Mouse (Mus musculus) myocyte (in vitro differentiated cells): ENCODE data around the gene Srek1. TPM values are rescaled to one million over a fixed set of nuclear protein-coding genes. Genes with fewer than 3 reads are reported as not detected.

ENCODE experiments used
- H3K27me3 ChIP-seq: one replicate; pipeline ENCODE4 v1.6.1; 2011; ENCODE audit not compliant: control insufficient read depth, insufficient read depth, insufficient read length
- H3K36me3 ChIP-seq: one replicate; pipeline ENCODE4 v1.6.1; 2011; ENCODE audit not compliant: control insufficient read depth, insufficient read depth
- H3K4me2 ChIP-seq: one replicate; pipeline ENCODE4 v1.6.1; 2011; ENCODE audit warnings: low read depth, control low read depth
- H3K4me3 ChIP-seq: one replicate; pipeline ENCODE4 v1.5.1; 2011; ENCODE audit warnings: mild to moderate bottlenecking, control low read depth, moderate library complexity
- H3K79me2 ChIP-seq: one replicate; pipeline ENCODE4 v1.6.1; 2011; ENCODE audit not compliant: control insufficient read depth, insufficient read depth
- H3ac ChIP-seq: one replicate; pipeline ENCODE4 v1.6.1; 2011; ENCODE audit not compliant: control insufficient read depth, insufficient read length
- CEBPB ChIP-seq: IDR thresholded peaks from 2 replicates; pipeline ENCODE4 v1.6.1; 2011; ENCODE audit warnings: mild to moderate bottlenecking, moderate library complexity; ENCODE audit not compliant: poor library complexity, insufficient read depth, severe bottlenecking
- E2F4 ChIP-seq: IDR thresholded peaks from one replicate; pipeline ENCODE4 v1.6.1; 2011; ENCODE audit warnings: mild to moderate bottlenecking, control low read depth, moderate library complexity; ENCODE audit not compliant: insufficient read depth
- MAX ChIP-seq: IDR thresholded peaks from one replicate; pipeline ENCODE4 v1.6.1; 2011; ENCODE audit warnings: low read depth, mild to moderate bottlenecking, control low read depth
- MYOD1 ChIP-seq, 3 experiments: IDR thresholded peaks; one replicate each; pipeline ENCODE4 v1.6.1; 2011; ENCODE audit warnings: control low read depth in 2 of 3, low read depth in 2 of 3, mild to moderate bottlenecking in 2 of 3, moderate library complexity in 1 of 3; ENCODE audit not compliant: insufficient read length in 2 of 3, control insufficient read depth in 1 of 3
- MYOG ChIP-seq, 3 experiments: IDR thresholded peaks; one replicate each; pipeline ENCODE4 v1.6.1; 2011; ENCODE audit warnings: control low read depth in 2 of 3, low read depth in 2 of 3, mild to moderate bottlenecking in 2 of 3; ENCODE audit not compliant: insufficient read length in 2 of 3, control insufficient read depth in 1 of 3, insufficient read depth in 1 of 3
- POLR2A ChIP-seq: IDR thresholded peaks from one replicate; pipeline ENCODE4 v1.6.1; 2011; ENCODE audit warnings: low read depth, mild to moderate bottlenecking, control low read depth, moderate library complexity; ENCODE audit not compliant: insufficient read length
- POLR2AphosphoS2 ChIP-seq: IDR thresholded peaks from one replicate; pipeline ENCODE4 v1.6.1; 2011; ENCODE audit warnings: low read depth, control low read depth; ENCODE audit not compliant: insufficient read length
- REST ChIP-seq: IDR thresholded peaks from one replicate; pipeline ENCODE4 v1.6.1; 2011; ENCODE audit warnings: mild to moderate bottlenecking, control low read depth, moderate library complexity; ENCODE audit not compliant: insufficient read depth, insufficient read length
- SRF ChIP-seq: IDR thresholded peaks from one replicate; pipeline ENCODE4 v1.6.1; 2011; ENCODE audit warnings: low read depth; ENCODE audit not compliant: control insufficient read depth, insufficient read length
- TCF12 ChIP-seq: IDR thresholded peaks from one replicate; pipeline ENCODE4 v1.6.1; 2011; ENCODE audit warnings: mild to moderate bottlenecking, control low read depth; ENCODE audit not compliant: poor library complexity, insufficient read depth, severe bottlenecking
- TCF3 ChIP-seq: IDR thresholded peaks from one replicate; pipeline ENCODE4 v1.6.1; 2011; ENCODE audit warnings: low read depth, control low read depth; ENCODE audit not compliant: insufficient read length
- USF1 ChIP-seq: IDR thresholded peaks from one replicate; pipeline ENCODE4 v1.6.1; 2011; ENCODE audit warnings: low read depth, mild to moderate bottlenecking, control low read depth, moderate library complexity
- polyA plus RNA-seq: library from polyadenylated mRNA; unstranded; fragments of >200 nt; fragmentation: generic; extraction: Trizol; gene quantifications from one replicate; pipeline ENCODE4 v1.2.1, GENCODE M21; 2012; ENCODE audit warnings: missing spikeins

Srek1 gene
- polyA plus RNA-seq, 1 experiment: 6.1 TPM

GRCm38 (mm10) chr13:103767935-103768334 is 6.5 kb downstream of the Srek1 start:
- H3ac ChIP-seq: no peak overlapping the region
- H3K4me2 ChIP-seq: no peak overlapping the region
- peaks cover 45% of the 10 kb centered on the region for H3K36me3 ChIP-seq
- H3K79me2 ChIP-seq: peaks cover 70% of the 10 kb centered on the region
- no peak overlapping the region for H3K4me3 ChIP-seq
- TF ChIP-seq USF1: no peak
- no peak for TF ChIP-seq TCF3
- no peak for TF ChIP-seq TCF12
- no peak for TF ChIP-seq MYOD1 (IDR thresholded peaks at IDR 0.05; ENCODE audit: control insufficient read depth in 1 of 3, insufficient read length in 2 of 3, low read depth in 2 of 3)
- TF ChIP-seq POLR2A: no peak
- no peak for TF ChIP-seq CEBPB
- no peak for TF ChIP-seq REST
- no peak for TF ChIP-seq SRF
- no peak for TF ChIP-seq POLR2AphosphoS2
- TF ChIP-seq MAX: no peak
- no peak for TF ChIP-seq E2F4
- no peaks in the 10 kb centered on the region for H3K27me3 ChIP-seq

GRCm38 (mm10) chr13:103763640-103764039 is 10.8 kb downstream of the Srek1 start:
- Histone ChIP-seq H3K27me3 (no peaks in the 10 kb centered on the region), H3K4me2 (no peak overlapping the region), H3K4me3 (no peak overlapping the region), H3K79me2 (peaks cover 34% of the 10 kb centered on the region), H3K36me3 (peaks cover 68% of the 10 kb centered on the region), H3ac (no peak overlapping the region)
- no peak for TF ChIP-seq POLR2AphosphoS2

- Histone ChIP-seq H3ac (no peak overlapping the region), H3K27me3 (no peaks in the 10 kb centered on the region), H3K4me2 (no peak overlapping the region), H3K4me3 (no peak overlapping the region), H3K79me2 (peaks cover 20% of the 10 kb centered on the region), H3K36me3 (peaks cover 63% of the 10 kb centered on the region)
- TF ChIP-seq MYOD1 (IDR thresholded peaks at IDR 0.05; ENCODE audit: control insufficient read depth in 1 of 3, insufficient read length in 2 of 3, low read depth in 2 of 3) (no peak), TCF3 (no peak), CEBPB (no peak), MYOG (IDR thresholded peaks at IDR 0.05; ENCODE audit: control insufficient read depth in 1 of 3, insufficient read depth in 1 of 3, insufficient read length in 2 of 3, low read depth in 2 of 3) (no peak), SRF (no peak), E2F4 (no peak), POLR2AphosphoS2 (no peak), POLR2A (no peak), TCF12 (no peak), USF1 (no peak), MAX (no peak), REST (no peak)
Measured at GRCm38 (mm10) chr13:103761971-103762370, 12.4 kb downstream of the Srek1 start.

- no peaks in the 10 kb centered on the region for H3K79me2 ChIP-seq
- peaks cover 79% of the 10 kb centered on the region for H3K36me3 ChIP-seq
- no peak overlapping the region for H3K4me2 ChIP-seq
- H3K4me3 ChIP-seq: no peak overlapping the region
- no peak overlapping the region for H3ac ChIP-seq
- no peaks in the 10 kb centered on the region for H3K27me3 ChIP-seq
- TF ChIP-seq MAX: no peak
- TF ChIP-seq TCF12: no peak
- no peak for TF ChIP-seq MYOD1 (IDR thresholded peaks at IDR 0.05; ENCODE audit: control insufficient read depth in 1 of 3, insufficient read length in 2 of 3, low read depth in 2 of 3)
- no peak for TF ChIP-seq E2F4
- no peak for TF ChIP-seq REST
- no peak for TF ChIP-seq POLR2AphosphoS2
- TF ChIP-seq POLR2A: no peak
- TF ChIP-seq MYOG (IDR thresholded peaks at IDR 0.05; ENCODE audit: control insufficient read depth in 1 of 3, insufficient read depth in 1 of 3, insufficient read length in 2 of 3, low read depth in 2 of 3): no peak
- no peak for TF ChIP-seq SRF
- TF ChIP-seq USF1: no peak
- no peak for TF ChIP-seq TCF3
- TF ChIP-seq CEBPB: no peak
Measured at GRCm38 (mm10) chr13:103751421-103751820, 23.0 kb downstream of the Srek1 start.

GRCm38 (mm10) chr13:103745688-103746087 is 28.7 kb downstream of the Srek1 start:
- H3K36me3 ChIP-seq: peaks cover 85% of the 10 kb centered on the region
- H3K79me2 ChIP-seq: no peaks in the 10 kb centered on the region
- no peak overlapping the region for H3ac ChIP-seq
- no peaks in the 10 kb centered on the region for H3K27me3 ChIP-seq
- TF ChIP-seq USF1 (no peak), MYOD1 (IDR thresholded peaks at IDR 0.05; ENCODE audit: control insufficient read depth in 1 of 3, insufficient read length in 2 of 3, low read depth in 2 of 3) (no peak), E2F4 (no peak), TCF3 (no peak), SRF (no peak), MYOG (IDR thresholded peaks at IDR 0.05; ENCODE audit: control insufficient read depth in 1 of 3, insufficient read depth in 1 of 3, insufficient read length in 2 of 3, low read depth in 2 of 3) (no peak), MAX (no peak), REST (no peak), POLR2A (no peak), POLR2AphosphoS2 (no peak)
- H3K4me3 ChIP-seq: no peak overlapping the region
- no peak overlapping the region for H3K4me2 ChIP-seq
